In genomic region chr3:3961166-3961565, GRCm38 (mm10) we compare ENCODE assay signal across 28 mouse cellular contexts.
"Had no signal": no experiment of that assay in that cellular context is flagged by ENCODE, and none has a peak within 500 bp of the region (broad histone marks: within the 10 kb centered on the region; RNA-seq: fewer than 3 reads in every experiment).

No protein-coding gene starts in this region.

- H3K27ac ChIP-seq: heart, embryonic 13.5 days; heart, embryonic 15.5 days; hindbrain, embryonic 10.5 days; hindbrain, embryonic 12.5 days; hindbrain, embryonic 13.5 days; hindbrain, embryonic 14.5 days; hindbrain, embryonic 15.5 days; hindbrain, postnatal 0 days; intestine, embryonic 15.5 days; kidney, embryonic 15.5 days; kidney, postnatal 0 days; layer of hippocampus, adult 2 months; left cerebral cortex, adult 2 months had no signal

- H3K4me1 ChIP-seq: heart, embryonic 12.5 days; heart, embryonic 13.5 days; heart, embryonic 15.5 days; hindbrain, embryonic 10.5 days; hindbrain, embryonic 12.5 days; hindbrain, embryonic 13.5 days; hindbrain, embryonic 15.5 days; intestine, embryonic 15.5 days; kidney, embryonic 15.5 days had no signal

- H3K9me3 ChIP-seq: heart, embryonic 13.5 days; heart, embryonic 15.5 days; hindbrain, embryonic 12.5 days; hindbrain, embryonic 13.5 days; hindbrain, embryonic 15.5 days; intestine, embryonic 15.5 days; kidney, embryonic 15.5 days had no signal

- H3K36me3 ChIP-seq: heart, embryonic 12.5 days; heart, embryonic 13.5 days; heart, embryonic 15.5 days; hindbrain, embryonic 10.5 days; hindbrain, embryonic 12.5 days; hindbrain, embryonic 13.5 days; hindbrain, embryonic 15.5 days; intestine, embryonic 15.5 days; kidney, embryonic 15.5 days had no signal

- H3K4me3 ChIP-seq: heart, embryonic 12.5 days; heart, embryonic 13.5 days; heart, embryonic 15.5 days; hindbrain, embryonic 10.5 days; hindbrain, embryonic 12.5 days; hindbrain, embryonic 13.5 days; hindbrain, embryonic 15.5 days; intestine, embryonic 15.5 days; kidney, embryonic 15.5 days; layer of hippocampus, adult 2 months; left cerebral cortex, adult 2 months had no signal

- DNase-seq: heart, postnatal 14 days; heart, postnatal 36 days; heart, postnatal 4 days; kidney, adult 11 months; kidney, adult 18-20 months; kidney, adult 2 months; kidney, adult 8-10 months; kidney, adult 9 months; kidney, postnatal 10 days; kidney, postnatal 14 days; kidney, postnatal 25 days; kidney, postnatal 36 days; kidney, postnatal 4 days; layer of hippocampus, postnatal 36 days had no signal

- H3K27me3 ChIP-seq: heart, embryonic 12.5 days; heart, embryonic 13.5 days; heart, embryonic 15.5 days; hindbrain, embryonic 12.5 days; hindbrain, embryonic 13.5 days; hindbrain, embryonic 15.5 days; intestine, embryonic 15.5 days; kidney, embryonic 15.5 days had no signal
